Mouse (Mus musculus) myocyte (in vitro differentiated cells): ENCODE measurements around the gene Fgf18. TPM values are rescaled to one million over a fixed set of nuclear protein-coding genes. Genes with fewer than 3 reads are reported as not detected.

Experiments used
- H3K27me3 ChIP-seq: one replicate; pipeline ENCODE4 v1.6.1; 2011; ENCODE audit not compliant: control insufficient read depth, insufficient read depth, insufficient read length
- H3K36me3 ChIP-seq: one replicate; pipeline ENCODE4 v1.6.1; 2011; ENCODE audit not compliant: control insufficient read depth, insufficient read depth
- H3K4me2 ChIP-seq: one replicate; pipeline ENCODE4 v1.6.1; 2011; ENCODE audit warnings: low read depth, control low read depth
- H3K4me3 ChIP-seq: one replicate; pipeline ENCODE4 v1.5.1; 2011; ENCODE audit warnings: mild to moderate bottlenecking, control low read depth, moderate library complexity
- H3K79me2 ChIP-seq: one replicate; pipeline ENCODE4 v1.6.1; 2011; ENCODE audit not compliant: control insufficient read depth, insufficient read depth
- H3ac ChIP-seq: one replicate; pipeline ENCODE4 v1.6.1; 2011; ENCODE audit not compliant: control insufficient read depth, insufficient read length
- CEBPB ChIP-seq: IDR thresholded peaks from 2 replicates; pipeline ENCODE4 v1.6.1; 2011; ENCODE audit warnings: mild to moderate bottlenecking, moderate library complexity; ENCODE audit not compliant: poor library complexity, insufficient read depth, severe bottlenecking
- E2F4 ChIP-seq: IDR thresholded peaks from one replicate; pipeline ENCODE4 v1.6.1; 2011; ENCODE audit warnings: mild to moderate bottlenecking, control low read depth, moderate library complexity; ENCODE audit not compliant: insufficient read depth
- MAX ChIP-seq: IDR thresholded peaks from one replicate; pipeline ENCODE4 v1.6.1; 2011; ENCODE audit warnings: low read depth, mild to moderate bottlenecking, control low read depth
- MYOD1 ChIP-seq, 3 experiments: IDR thresholded peaks; one replicate each; pipeline ENCODE4 v1.6.1; 2011; ENCODE audit warnings: control low read depth in 2 of 3, low read depth in 2 of 3, mild to moderate bottlenecking in 2 of 3, moderate library complexity in 1 of 3; ENCODE audit not compliant: insufficient read length in 2 of 3, control insufficient read depth in 1 of 3
- MYOG ChIP-seq, 3 experiments: IDR thresholded peaks; one replicate each; pipeline ENCODE4 v1.6.1; 2011; ENCODE audit warnings: control low read depth in 2 of 3, low read depth in 2 of 3, mild to moderate bottlenecking in 2 of 3; ENCODE audit not compliant: insufficient read length in 2 of 3, control insufficient read depth in 1 of 3, insufficient read depth in 1 of 3
- POLR2A ChIP-seq: IDR thresholded peaks from one replicate; pipeline ENCODE4 v1.6.1; 2011; ENCODE audit warnings: low read depth, mild to moderate bottlenecking, control low read depth, moderate library complexity; ENCODE audit not compliant: insufficient read length
- POLR2AphosphoS2 ChIP-seq: IDR thresholded peaks from one replicate; pipeline ENCODE4 v1.6.1; 2011; ENCODE audit warnings: low read depth, control low read depth; ENCODE audit not compliant: insufficient read length
- REST ChIP-seq: IDR thresholded peaks from one replicate; pipeline ENCODE4 v1.6.1; 2011; ENCODE audit warnings: mild to moderate bottlenecking, control low read depth, moderate library complexity; ENCODE audit not compliant: insufficient read depth, insufficient read length
- SRF ChIP-seq: IDR thresholded peaks from one replicate; pipeline ENCODE4 v1.6.1; 2011; ENCODE audit warnings: low read depth; ENCODE audit not compliant: control insufficient read depth, insufficient read length
- TCF12 ChIP-seq: IDR thresholded peaks from one replicate; pipeline ENCODE4 v1.6.1; 2011; ENCODE audit warnings: mild to moderate bottlenecking, control low read depth; ENCODE audit not compliant: poor library complexity, insufficient read depth, severe bottlenecking
- TCF3 ChIP-seq: IDR thresholded peaks from one replicate; pipeline ENCODE4 v1.6.1; 2011; ENCODE audit warnings: low read depth, control low read depth; ENCODE audit not compliant: insufficient read length
- USF1 ChIP-seq: IDR thresholded peaks from one replicate; pipeline ENCODE4 v1.6.1; 2011; ENCODE audit warnings: low read depth, mild to moderate bottlenecking, control low read depth, moderate library complexity
- polyA plus RNA-seq: library from polyadenylated mRNA; unstranded; fragments of >200 nt; fragmentation: generic; extraction: Trizol; gene quantifications from one replicate; pipeline ENCODE4 v1.2.1, GENCODE M21; 2012; ENCODE audit warnings: missing spikeins

Gene Fgf18
- polyA plus RNA-seq, 1 experiment, result 0.07 TPM

DNA sequence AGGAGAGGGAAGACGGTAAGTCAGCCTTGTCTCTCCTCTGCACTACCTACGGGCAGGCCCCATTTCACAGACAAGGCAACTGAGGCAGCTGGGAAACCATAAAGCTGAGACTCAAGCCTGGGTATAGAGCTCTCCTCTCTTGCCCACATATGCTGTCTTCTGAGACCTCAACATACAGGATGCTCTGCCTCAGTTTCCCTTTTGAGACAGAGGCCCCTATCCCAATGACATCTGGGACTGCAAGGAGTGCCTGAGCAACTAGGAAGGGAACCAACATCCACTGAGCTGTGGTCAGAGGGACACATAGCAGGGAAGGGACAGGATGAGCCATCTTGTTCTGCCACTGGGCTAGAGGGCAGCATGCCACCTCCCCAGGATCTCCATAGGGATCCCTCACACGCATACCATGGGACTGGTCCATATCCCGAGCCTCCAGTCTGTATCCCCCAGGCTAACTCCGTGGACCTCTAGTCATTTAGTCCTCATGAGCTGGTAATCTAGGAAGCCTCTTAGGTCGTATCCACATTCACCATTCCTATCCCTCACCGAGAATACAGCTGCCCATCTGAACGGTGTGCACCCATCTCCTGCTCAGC lies 12.7 kb downstream of the Fgf18 start:
- Histone ChIP-seq H3K27me3 (no peaks in the 10 kb centered on the region), H3K4me2 (no peak overlapping the region), H3K79me2 (no peaks in the 10 kb centered on the region), H3K36me3 (no peaks in the 10 kb centered on the region), H3ac (no peak overlapping the region), H3K4me3 (no peak overlapping the region)
- TF ChIP-seq REST (no peak), POLR2A (no peak), MYOD1 (IDR thresholded peaks at IDR 0.05; ENCODE audit: control insufficient read depth in 1 of 3, insufficient read length in 2 of 3, low read depth in 2 of 3) (no peak), USF1 (no peak), POLR2AphosphoS2 (no peak), E2F4 (no peak), TCF12 (no peak)

DNA sequence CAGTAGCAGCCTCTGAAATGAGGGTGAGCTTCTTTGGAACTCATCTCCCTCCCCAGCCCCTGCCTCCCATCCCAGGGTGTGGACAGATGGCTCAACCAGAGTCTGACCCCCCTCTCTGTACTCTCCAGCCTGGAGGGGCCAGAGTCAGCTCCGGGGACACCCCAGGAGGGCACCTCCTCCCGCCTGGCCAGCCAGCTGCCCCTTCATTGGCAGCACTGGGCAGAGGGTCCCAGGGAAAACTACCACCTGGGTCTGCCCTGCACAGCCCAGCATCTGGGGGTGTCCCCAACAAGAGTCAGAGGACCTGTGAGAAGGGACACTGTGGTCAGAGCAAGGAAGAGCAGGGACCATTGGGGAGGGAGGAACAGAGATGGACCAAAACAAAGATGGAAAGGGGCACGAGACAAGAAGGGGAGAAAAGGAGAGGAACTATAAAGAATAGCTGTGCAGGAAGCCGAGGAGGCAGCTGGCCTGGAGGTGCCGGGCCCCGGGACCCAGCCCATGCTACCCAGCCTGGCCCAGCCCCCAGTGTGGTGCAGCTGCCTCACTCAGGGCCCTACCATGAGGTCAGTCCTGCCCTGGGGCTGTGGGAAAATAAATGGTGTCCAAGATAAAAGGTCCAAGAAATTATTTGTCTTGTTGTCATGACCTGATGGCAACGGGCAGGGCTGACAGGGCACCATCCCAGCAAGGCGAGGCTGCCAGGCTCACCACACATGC lies 14.4 kb downstream of the Fgf18 start:
- Histone ChIP-seq H3K27me3 (no peaks in the 10 kb centered on the region), H3K4me2 (no peak overlapping the region), H3K79me2 (no peaks in the 10 kb centered on the region), H3ac (no peak overlapping the region), H3K4me3 (no peak overlapping the region), H3K36me3 (no peaks in the 10 kb centered on the region)
- TF ChIP-seq USF1 (no peak), MYOG (IDR thresholded peaks at IDR 0.05; ENCODE audit: control insufficient read depth in 1 of 3, insufficient read depth in 1 of 3, insufficient read length in 2 of 3, low read depth in 2 of 3) (peak in 1 of 3 experiments; percentile 10), POLR2AphosphoS2 (no peak), SRF (no peak)

DNA sequence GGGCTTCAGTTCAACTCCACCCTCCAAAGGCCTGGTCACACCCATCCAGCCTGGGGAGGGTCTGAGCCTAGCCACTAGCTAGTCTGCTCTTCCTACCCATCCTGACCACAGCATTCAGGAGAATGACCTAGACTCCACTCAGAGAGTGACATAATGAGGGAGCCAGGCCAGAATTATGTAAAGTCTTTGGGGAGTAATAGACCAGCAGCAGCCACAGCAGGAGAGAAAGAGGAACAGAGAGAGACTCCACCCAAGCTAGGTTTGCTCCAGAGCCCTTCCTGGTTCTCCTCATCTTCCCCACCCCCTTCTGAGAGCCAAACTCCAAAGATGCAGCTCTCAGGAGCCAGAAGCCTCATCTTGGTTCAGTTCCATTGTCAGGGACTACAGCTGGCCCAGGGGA lies 20.1 kb downstream of the Fgf18 start:
- no peak for TF ChIP-seq POLR2AphosphoS2
- TF ChIP-seq REST, result no peak
- no peak for TF ChIP-seq MYOD1 (IDR thresholded peaks at IDR 0.05; ENCODE audit: control insufficient read depth in 1 of 3, insufficient read length in 2 of 3, low read depth in 2 of 3)
- H3K27me3 ChIP-seq, result no peaks in the 10 kb centered on the region
- no peaks in the 10 kb centered on the region for H3K79me2 ChIP-seq
- H3K4me2 ChIP-seq, result no peak overlapping the region
- H3K4me3 ChIP-seq, result no peak overlapping the region
- H3ac ChIP-seq, result no peak overlapping the region
- H3K36me3 ChIP-seq, result no peaks in the 10 kb centered on the region

- TF ChIP-seq SRF (no peak), TCF12 (no peak), MYOG (IDR thresholded peaks at IDR 0.05; ENCODE audit: control insufficient read depth in 1 of 3, insufficient read depth in 1 of 3, insufficient read length in 2 of 3, low read depth in 2 of 3) (no peak), POLR2AphosphoS2 (no peak), MAX (no peak), REST (no peak), POLR2A (no peak), E2F4 (no peak), USF1 (no peak), CEBPB (no peak), TCF3 (no peak), MYOD1 (IDR thresholded peaks at IDR 0.05; ENCODE audit: control insufficient read depth in 1 of 3, insufficient read length in 2 of 3, low read depth in 2 of 3) (no peak)
- Histone ChIP-seq H3K4me2 (peak overlapping the region; percentile 68), H3K4me3 (no peak overlapping the region), H3ac (no peak overlapping the region), H3K27me3 (no peaks in the 10 kb centered on the region), H3K36me3 (no peaks in the 10 kb centered on the region), H3K79me2 (no peaks in the 10 kb centered on the region)
Measured at GRCm38 (mm10) chr11:33122575-33123268, 24.5 kb downstream of the Fgf18 start.

- H3K27me3 ChIP-seq, result peaks cover 4% of the 10 kb centered on the region
- H3ac ChIP-seq, result no peak overlapping the region
- H3K4me2 ChIP-seq, result no peak overlapping the region
- no peak overlapping the region for H3K4me3 ChIP-seq
- TF ChIP-seq TCF12 (no peak), E2F4 (no peak), USF1 (no peak), CEBPB (no peak), TCF3 (no peak), POLR2A (no peak), POLR2AphosphoS2 (no peak), MAX (no peak), MYOG (IDR thresholded peaks at IDR 0.05; ENCODE audit: control insufficient read depth in 1 of 3, insufficient read depth in 1 of 3, insufficient read length in 2 of 3, low read depth in 2 of 3) (no peak), MYOD1 (IDR thresholded peaks at IDR 0.05; ENCODE audit: control insufficient read depth in 1 of 3, insufficient read length in 2 of 3, low read depth in 2 of 3) (no peak), SRF (no peak), REST (no peak)
- H3K36me3 ChIP-seq, result no peaks in the 10 kb centered on the region
- H3K79me2 ChIP-seq, result no peaks in the 10 kb centered on the region
Measured at GRCm38 (mm10) chr11:33119556-33119955, 27.6 kb downstream of the Fgf18 start.
